Mouse (Mus musculus) adrenal gland, adult 18-20 months (tissue): Measurements from ENCODE around the gene Qtrt2. TPM values are rescaled to one million over a fixed set of nuclear protein-coding genes. Genes with fewer than 3 reads are reported as not detected.

ENCODE experiments used
- DNase-seq, 2 experiments: peaks; one replicate each; pipeline ENCODE4 v3.0.0; 2021 to 2022; ENCODE audit warnings: low spot score in 2 of 2
- long read RNA-seq, 2 experiments: library from polyadenylated mRNA; stranded (forward); transcript quantifications; one replicate each; pipeline ENCODE4 v2.0.0; 2021
- total RNA-seq, 2 experiments: library from RNA; stranded (reverse); gene quantifications; 1 replicate in 1 of 2; 2 replicates in 1 of 2; pipeline ENCODE4 v1.2.3; 2021

Gene Qtrt2
- total RNA-seq: 10 to 100 TPM; 34.7 to 35.0 TPM
- long read RNA-seq, experiment 1, partial matches to known transcripts: 1 of 8 reads
- long read RNA-seq, experiment 1, other reads (novel, unspliced or antisense): 7 of 8 reads
- long read RNA-seq, experiment 2, partial matches to known transcripts: 1 of 8 reads
- long read RNA-seq, experiment 2, other reads (novel, unspliced or antisense): 6 of 8 reads

DNA sequence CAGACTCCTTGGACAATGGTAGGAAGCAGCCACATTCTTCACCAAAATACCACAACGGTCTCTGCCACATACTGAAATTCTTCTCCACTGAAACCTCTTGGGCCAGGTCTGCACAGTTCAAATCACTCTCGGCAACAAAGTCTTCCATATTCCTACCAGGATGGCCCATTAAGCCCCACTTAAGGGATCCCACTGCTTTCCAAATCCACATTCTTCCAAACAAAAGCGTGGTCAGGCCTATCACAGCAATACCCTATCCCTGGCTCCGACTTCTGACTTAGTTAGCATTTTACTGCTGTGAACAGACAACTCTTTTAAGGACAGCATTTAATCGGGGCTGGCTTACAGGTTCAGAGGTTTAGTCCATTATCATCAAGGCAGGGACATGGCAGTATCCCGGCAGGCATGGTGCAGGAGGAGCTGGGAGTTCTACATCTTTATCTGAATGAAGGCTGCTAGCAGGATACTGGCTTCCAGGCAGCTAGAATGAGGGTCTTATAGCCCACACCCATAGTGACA is at the start of gene Qtrt2:
Gene Qtrt2 (minus strand): TSS at position 469 of the 519 bp plus-strand sequence.
- DNase-seq: no peak

- no peak for DNase-seq
Measured at GRCm38 (mm10) chr16:43973606-43974220, 47.1 kb upstream of the Qtrt2 start.

- DNase-seq: no peak
Measured at GRCm38 (mm10) chr16:43973147-43973546, 46.5 kb upstream of the Qtrt2 start.

DNA sequence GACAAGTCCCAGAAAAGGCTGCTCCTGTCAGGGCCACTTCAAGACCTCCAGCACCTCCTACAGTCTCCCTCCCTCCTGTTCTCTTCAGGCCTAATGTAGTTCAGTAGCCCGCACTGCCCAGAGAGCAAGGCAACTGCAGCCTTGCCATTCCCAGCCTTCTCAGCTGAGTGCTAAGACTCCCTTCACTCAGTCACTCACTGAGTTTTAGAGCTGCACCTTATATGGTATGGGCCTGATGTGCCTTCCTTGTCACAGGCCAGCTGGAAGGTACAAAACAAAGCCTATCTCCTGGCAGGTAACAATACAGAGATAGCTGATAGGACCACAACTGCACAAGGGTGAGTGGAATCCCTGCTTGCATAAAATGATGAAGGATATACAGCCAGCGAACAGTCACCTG is 45.8 kb upstream of the Qtrt2 start:
- DNase-seq: no peak

GRCm38 (mm10) chr16:43971741-43972140 is 45.1 kb upstream of the Qtrt2 start:
- DNase-seq: no peak

- DNase-seq: no peak
Measured at GRCm38 (mm10) chr16:43971189-43971588, 44.6 kb upstream of the Qtrt2 start.

- no peak for DNase-seq
Measured at GRCm38 (mm10) chr16:43970426-43970825, 43.8 kb upstream of the Qtrt2 start.

DNA sequence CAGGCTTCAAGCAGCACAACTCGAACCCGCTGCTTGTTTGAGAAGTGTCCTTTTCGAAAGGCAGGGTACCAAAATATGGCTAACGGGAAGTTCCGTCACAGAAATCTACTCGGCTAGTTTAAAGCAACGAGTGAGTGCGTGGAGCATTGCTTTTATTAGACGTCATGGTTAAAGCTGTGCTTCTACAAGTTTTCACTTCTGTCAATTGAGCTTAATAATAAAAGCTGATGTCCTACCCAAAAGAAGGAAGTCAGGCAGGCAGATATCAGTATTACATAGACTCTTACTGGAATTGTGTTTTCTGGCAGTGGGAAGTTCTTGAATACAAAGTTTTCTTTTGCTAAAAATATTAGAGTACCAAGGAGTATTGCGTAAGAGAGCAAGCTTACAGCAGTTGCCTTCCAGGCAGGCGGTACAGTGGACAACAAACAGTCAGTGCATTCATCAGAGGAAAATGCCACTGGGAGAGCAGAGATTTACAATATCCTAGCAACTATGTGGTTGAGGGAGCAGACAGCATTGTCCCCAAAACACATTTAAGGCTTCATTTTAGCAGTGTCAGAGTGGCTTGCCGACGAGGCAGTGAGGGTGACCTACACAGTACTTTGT is 39.3 kb upstream of the Qtrt2 start:
- DNase-seq: no peak

DNA sequence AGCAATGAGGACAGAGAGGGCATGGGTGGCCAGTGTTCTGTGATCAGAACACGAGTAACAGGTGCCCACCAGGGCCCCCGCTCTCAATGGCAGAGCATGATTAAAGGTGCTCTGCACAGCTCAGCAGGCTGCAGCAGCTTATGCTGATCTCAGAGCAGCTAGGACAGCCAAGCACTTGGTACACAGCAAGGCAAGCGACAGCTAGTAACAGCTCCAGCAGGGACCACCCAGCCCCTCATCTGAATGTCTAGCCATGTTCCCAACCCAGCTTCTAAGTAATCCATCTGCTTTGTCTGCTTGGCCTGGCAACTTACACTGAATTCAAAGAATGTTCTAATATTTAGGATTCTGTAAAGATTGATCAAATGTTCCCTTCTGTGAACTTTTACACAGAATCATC is 37.2 kb upstream of the Qtrt2 start:
- DNase-seq: no peak

- no peak for DNase-seq
Measured at GRCm38 (mm10) chr16:43963291-43963690, 36.7 kb upstream of the Qtrt2 start.

DNA sequence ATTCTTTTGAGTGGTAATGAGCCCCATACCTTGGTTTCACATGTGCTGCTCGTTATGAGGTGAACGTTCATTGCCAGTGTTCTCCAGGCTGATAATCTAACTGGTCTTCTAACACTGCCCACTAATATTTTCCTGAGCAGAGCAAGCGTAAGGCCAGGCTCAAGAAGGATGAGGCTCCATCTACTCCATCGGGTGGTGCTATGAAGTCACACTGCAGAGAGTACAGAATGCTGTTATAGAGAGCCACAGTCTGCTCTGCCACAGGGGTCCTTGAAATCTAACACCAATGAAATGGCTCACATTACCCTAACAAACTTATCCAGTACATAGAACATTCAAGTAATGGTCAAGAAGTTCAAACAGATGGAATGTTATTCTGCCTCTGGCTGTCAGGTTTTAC is 31.4 kb upstream of the Qtrt2 start:
- DNase-seq: no peak

- DNase-seq: no peak
Measured at GRCm38 (mm10) chr16:43954913-43955312, 28.3 kb upstream of the Qtrt2 start.

GRCm38 (mm10) chr16:43951591-43951990 is 25.0 kb upstream of the Qtrt2 start:
- no peak for DNase-seq

DNA sequence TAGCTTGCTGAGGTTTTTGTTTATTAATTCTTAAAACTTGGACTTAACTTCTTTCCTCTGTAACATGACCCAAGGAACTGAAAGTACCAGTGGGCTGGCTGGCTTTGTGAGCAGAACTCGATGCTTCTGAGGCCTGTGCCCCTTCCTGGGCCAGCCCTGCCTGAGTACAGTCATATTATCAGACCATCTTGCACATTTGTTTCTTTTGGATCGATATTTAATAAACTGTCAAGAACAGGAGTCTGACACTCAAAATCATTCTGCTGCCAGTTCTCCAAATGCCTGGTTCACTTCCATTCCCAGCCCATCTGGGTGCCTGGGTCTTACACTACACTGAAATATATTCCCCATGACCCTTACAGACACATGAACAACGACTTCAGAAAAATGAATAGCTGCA is 19.3 kb upstream of the Qtrt2 start:
- DNase-seq: no peak

GRCm38 (mm10) chr16:43945351-43945750 is 18.7 kb upstream of the Qtrt2 start:
- no peak for DNase-seq

- DNase-seq: no peak
Measured at GRCm38 (mm10) chr16:43940846-43941245, 14.2 kb upstream of the Qtrt2 start.

- no peak for DNase-seq
Measured at GRCm38 (mm10) chr16:43935892-43936291, 9.3 kb upstream of the Qtrt2 start.

DNA sequence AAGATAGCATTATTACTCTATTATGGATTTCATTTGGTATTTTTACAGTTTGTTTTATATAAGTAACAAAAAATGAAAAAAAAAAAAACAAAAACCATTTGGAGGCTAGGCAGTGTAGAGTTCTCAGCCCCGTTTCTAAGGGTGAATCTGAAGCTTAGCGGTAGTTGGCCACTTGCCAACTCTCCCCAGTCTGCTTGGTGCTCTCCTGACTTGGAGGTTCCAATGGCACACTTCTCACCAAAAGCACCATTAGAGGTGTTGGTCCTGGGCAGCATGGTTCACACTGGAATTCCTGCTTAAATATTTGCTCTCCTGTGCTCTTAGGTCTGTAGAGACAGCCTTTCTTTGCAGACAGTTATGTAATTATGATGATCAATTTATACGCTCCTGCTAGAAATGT is 8.8 kb upstream of the Qtrt2 start:
- no peak for DNase-seq

- DNase-seq: no peak
Measured at GRCm38 (mm10) chr16:43934856-43935255, 8.2 kb upstream of the Qtrt2 start.

DNA sequence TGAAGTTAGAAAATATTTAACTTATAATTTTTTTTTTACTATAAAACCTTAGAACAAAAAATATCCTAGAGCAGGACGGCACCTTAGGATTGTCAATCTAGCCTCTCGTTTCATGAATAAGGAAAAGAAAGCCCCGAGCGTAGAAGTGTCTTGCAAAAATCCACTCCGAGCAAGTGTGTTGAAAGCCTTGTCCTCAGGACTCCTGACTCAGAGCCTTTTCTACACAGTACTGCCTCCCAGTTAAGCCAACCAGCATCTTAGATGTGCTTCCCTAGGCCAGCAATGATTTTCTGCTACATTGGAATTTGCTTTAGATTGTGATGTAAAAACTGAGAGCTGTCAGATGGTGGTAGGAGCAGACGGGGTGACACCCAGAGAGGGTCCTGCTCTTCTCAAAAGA is 6.4 kb upstream of the Qtrt2 start:
- DNase-seq: no peak

DNA sequence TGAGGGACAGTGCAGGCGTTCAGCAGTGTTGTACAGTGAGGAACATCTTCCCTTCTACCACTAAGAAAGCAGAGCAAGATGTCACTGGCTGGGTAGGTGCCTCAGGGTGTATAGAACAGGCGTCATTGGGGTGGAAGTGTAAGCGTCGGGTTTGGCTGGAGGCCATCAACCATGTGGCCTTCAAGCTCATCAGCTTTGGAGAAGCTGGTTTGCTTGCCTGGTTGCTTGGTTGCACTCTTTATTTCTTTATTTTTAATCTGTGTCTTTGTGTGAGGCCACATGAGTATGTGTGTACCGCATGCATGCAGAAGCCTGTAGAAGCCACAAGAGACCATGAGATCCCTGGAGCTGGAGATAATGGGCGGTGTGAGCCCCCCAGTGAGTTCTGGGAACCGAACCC is 5.7 kb upstream of the Qtrt2 start:
- DNase-seq: no peak

- DNase-seq: no peak
Measured at GRCm38 (mm10) chr16:43931502-43931901, 4.9 kb upstream of the Qtrt2 start.

DNA sequence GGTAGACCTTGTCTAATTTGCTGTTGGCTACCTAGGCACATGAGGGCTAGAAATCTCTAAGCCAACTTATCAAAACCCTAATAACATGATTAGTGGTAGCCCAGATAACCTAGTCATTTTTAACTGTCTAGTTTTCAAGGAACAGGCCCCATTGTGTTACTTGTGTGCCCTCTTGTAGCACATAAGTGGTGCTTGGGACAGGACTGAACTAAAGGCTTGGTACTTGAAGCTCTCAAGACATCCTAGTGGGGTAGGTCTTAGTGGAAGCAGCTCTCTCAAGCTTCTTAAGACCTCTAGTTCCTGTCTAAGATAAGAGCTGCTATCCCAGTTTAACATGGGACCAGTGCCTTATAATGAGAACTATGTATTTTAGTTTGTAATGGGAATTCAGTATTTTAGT is 4.0 kb upstream of the Qtrt2 start:
- no peak for DNase-seq
